Mouse (Mus musculus) kidney, adult 2 months (tissue): Measurements from ENCODE around the gene Ptpn3.

Experiments used
- CTCF ChIP-seq: fragments of 200-500 bp; conservative IDR thresholded peaks from 2 replicates; pipeline ENCODE4 v1.5.1; 2011; ENCODE audit warnings: low read depth, mild to moderate bottlenecking, control low read depth, low read length, moderate library complexity, mixed read lengths; ENCODE audit not compliant: insufficient read depth, insufficient read length
- POLR2A ChIP-seq: fragments of 200-500 bp; IDR thresholded peaks from one replicate; pipeline ENCODE4 v1.6.1; 2011; ENCODE audit warnings: low read depth, low read length, control low read depth

- TF ChIP-seq CTCF: no peak
- TF ChIP-seq POLR2A: no peak
These were observed 22.8 kb downstream of the Ptpn3 start for GRCm38 (mm10) chr4:57278812-57279211.
